ENCODE assay signal across 8 mouse cellular contexts in genomic region chr9:21989230-21990110, GRCm38 (mm10). TPM values are rescaled to one million over a fixed set of nuclear protein-coding genes. Genes with fewer than 3 reads are reported as not detected.
DNase-seq lines count a peak whose midpoint lies in the region; ATAC-seq and TF ChIP-seq lines count a peak whose summit lies in the region.

Gene Rgl3, minus strand, starts transcription at chr9:21989446.

- DNase-seq in spleen, adult 2 months (ENCODE audit: low read depth in 1 of 2, low spot score in 2 of 2), result no peak
- no peak for DNase-seq in spleen, postnatal 4 days (ENCODE audit: low spot score in 2 of 2)
- DNase-seq in embryonic facial prominence, embryonic 11.5 days (ENCODE audit: low spot score), result peak; percentile 41
- DNase-seq in kidney, postnatal 0 days (ENCODE audit: low spot score), result peak; percentile 62
- DNase-seq in thymus, postnatal 14 days, result no peak

- peak within 1 kb of the TSS; percentile 79 for H3K4me2 ChIP-seq in embryonic facial prominence, embryonic 11.5 days (ENCODE audit: low read depth, low read length)
- H3K4me2 ChIP-seq in heart, embryonic 13.5 days, result peak within 1 kb of the TSS; percentile 88
- H3K4me2 ChIP-seq in kidney, postnatal 0 days (ENCODE audit: low read length), result peak within 1 kb of the TSS; percentile 90
- H3K4me2 ChIP-seq in stomach, embryonic 16.5 days (ENCODE audit: low read depth, low read length), result peak within 1 kb of the TSS; percentile 77

- no peak within 1 kb of the TSS for H3K27ac ChIP-seq in spleen, adult 2 months (ENCODE audit: insufficient read depth, low read length)
- no peak within 1 kb of the TSS for H3K27ac ChIP-seq in embryonic facial prominence, embryonic 11.5 days (replicated peaks; ENCODE audit: low read depth, low read length)
- H3K27ac ChIP-seq in heart, embryonic 13.5 days (replicated peaks), result no peak within 1 kb of the TSS
- H3K27ac ChIP-seq in kidney, postnatal 0 days, result peak within 1 kb of the TSS; percentile 66
- no peak within 1 kb of the TSS for H3K27ac ChIP-seq in macrophage
- H3K27ac ChIP-seq in stomach, embryonic 16.5 days (ENCODE audit: low read length), result no peak within 1 kb of the TSS

- peak within 1 kb of the TSS; percentile 31; the same call in 1 of the 2 replicates for H3K4me3 ChIP-seq in spleen, adult 2 months (ENCODE audit: extremely low read depth, insufficient read depth, insufficient read length)
- peak within 1 kb of the TSS; percentile 38 for H3K4me3 ChIP-seq in embryonic facial prominence, embryonic 11.5 days (ENCODE audit: low read depth, low read length)
- H3K4me3 ChIP-seq in heart, embryonic 13.5 days, result peak within 1 kb of the TSS; percentile 58
- peak within 1 kb of the TSS; percentile 59 for H3K4me3 ChIP-seq in kidney, postnatal 0 days (replicated peaks; ENCODE audit: low read depth, low read length)
- H3K4me3 ChIP-seq in macrophage (ENCODE audit: inconsistent target), result peak within 1 kb of the TSS; percentile 38
- peak within 1 kb of the TSS; percentile 52 for H3K4me3 ChIP-seq in stomach, embryonic 16.5 days (replicated peaks; ENCODE audit: low read length)

- H3K9ac ChIP-seq in embryonic facial prominence, embryonic 11.5 days (replicated peaks; ENCODE audit: low read length), result peak within 1 kb of the TSS; percentile 39
- peak within 1 kb of the TSS; percentile 75 for H3K9ac ChIP-seq in heart, embryonic 13.5 days
- H3K9ac ChIP-seq in kidney, postnatal 0 days (ENCODE audit: low read depth, low read length), result peak within 1 kb of the TSS; percentile 59
- H3K9ac ChIP-seq in stomach, embryonic 16.5 days (ENCODE audit: low read length), result peak within 1 kb of the TSS; percentile 66

- H3K36me3 ChIP-seq in spleen, adult 2 months (ENCODE audit: control insufficient read depth, insufficient read depth, low read length), result no peaks in the 10 kb centered on the region
- H3K36me3 ChIP-seq in embryonic facial prominence, embryonic 11.5 days (replicated peaks; ENCODE audit: control insufficient read depth, insufficient read depth, low read depth, low read length), result no peaks in the 10 kb centered on the region
- no peaks in the 10 kb centered on the region for H3K36me3 ChIP-seq in heart, embryonic 13.5 days
- no peaks in the 10 kb centered on the region for H3K36me3 ChIP-seq in kidney, postnatal 0 days (ENCODE audit: insufficient read depth, low read length)
- no peaks in the 10 kb centered on the region for H3K36me3 ChIP-seq in macrophage (ENCODE audit: inconsistent target)
- no peaks in the 10 kb centered on the region for H3K36me3 ChIP-seq in stomach, embryonic 16.5 days (ENCODE audit: control insufficient read depth, insufficient read depth, low read length)

- no peaks in the 10 kb centered on the region for H3K79me2 ChIP-seq in macrophage (ENCODE audit: inconsistent target)

- H3K4me1 ChIP-seq in spleen, adult 2 months (ENCODE audit: control insufficient read depth, insufficient read depth, insufficient read length), result peaks cover 9% of the 10 kb centered on the region
- H3K4me1 ChIP-seq in embryonic facial prominence, embryonic 11.5 days (ENCODE audit: control insufficient read depth, insufficient read depth, low read length), result peaks cover 8% of the 10 kb centered on the region
- peaks cover 23% of the 10 kb centered on the region for H3K4me1 ChIP-seq in heart, embryonic 13.5 days
- H3K4me1 ChIP-seq in kidney, postnatal 0 days (replicated peaks; ENCODE audit: insufficient read depth, low read length), result peaks cover 12% of the 10 kb centered on the region
- peaks cover 15% of the 10 kb centered on the region for H3K4me1 ChIP-seq in stomach, embryonic 16.5 days (ENCODE audit: control insufficient read depth, insufficient read depth, low read length)

- TF ChIP-seq CTCF in spleen, adult 2 months (IDR thresholded peaks at IDR 0.05; ENCODE audit: extremely low read depth, insufficient read depth, insufficient read length, insufficient replicate concordance), result no peak
- TF ChIP-seq CTCF in kidney, postnatal 0 days (IDR thresholded peaks at IDR 0.05; ENCODE audit: low read depth), result no peak; the same call in 1 of the 2 replicates

- WGBS in spleen, adult 2 months, result 7% methylated on average over 42 of the region's 42 CpGs
- WGBS in embryonic facial prominence, embryonic 11.5 days, result under 1% methylated on average over 42 of the region's 42 CpGs
- WGBS in heart, embryonic 13.5 days, result under 1% methylated on average over 42 of the region's 42 CpGs
- under 1% methylated on average over 42 of the region's 42 CpGs for WGBS in kidney, postnatal 0 days
- WGBS in macrophage (ENCODE audit: missing documents), result 4% methylated on average over 42 of the region's 42 CpGs
- 2% methylated on average over 41 of the region's 42 CpGs for WGBS in stomach, embryonic 16.5 days

- no peak for ATAC-seq in embryonic facial prominence, embryonic 11.5 days (replicated peaks; ENCODE audit: insufficient number of reproducible peaks, low FRiP score, low TSS enrichment, low read depth)
- no peak for ATAC-seq in heart, embryonic 13.5 days (ENCODE audit: extremely low read depth, insufficient number of reproducible peaks, low FRiP score, low TSS enrichment)
- peak; percentile 68 for ATAC-seq in kidney, postnatal 0 days (replicated peaks; ENCODE audit: low FRiP score, low read depth)
- peak; percentile 65 for ATAC-seq in stomach, embryonic 16.5 days (ENCODE audit: insufficient read depth, low FRiP score)

- H3K27me3 ChIP-seq in spleen, adult 2 months (ENCODE audit: control insufficient read depth, insufficient read depth, low read length), result peaks cover 24% of the 10 kb centered on the region
- H3K27me3 ChIP-seq in embryonic facial prominence, embryonic 11.5 days (ENCODE audit: control insufficient read depth, insufficient read depth, low read length), result peaks cover 52% of the 10 kb centered on the region
- peaks cover 97% of the 10 kb centered on the region for H3K27me3 ChIP-seq in heart, embryonic 13.5 days (replicated peaks)
- H3K27me3 ChIP-seq in kidney, postnatal 0 days (ENCODE audit: insufficient read depth, low read length), result peaks cover 23% of the 10 kb centered on the region
- peaks cover 58% of the 10 kb centered on the region for H3K27me3 ChIP-seq in stomach, embryonic 16.5 days (ENCODE audit: control insufficient read depth, insufficient read depth, low read length)

- no peak for TF ChIP-seq POLR2A in spleen, adult 2 months (IDR thresholded peaks at IDR 0.05; ENCODE audit: low read depth, low read length)

- H3K9me3 ChIP-seq in embryonic facial prominence, embryonic 11.5 days (replicated peaks; ENCODE audit: control insufficient read depth, low read length), result no peaks in the 10 kb centered on the region
- H3K9me3 ChIP-seq in heart, embryonic 13.5 days, result no peaks in the 10 kb centered on the region
- H3K9me3 ChIP-seq in kidney, postnatal 0 days (replicated peaks; ENCODE audit: low read length), result no peaks in the 10 kb centered on the region
- H3K9me3 ChIP-seq in stomach, embryonic 16.5 days (replicated peaks; ENCODE audit: control insufficient read depth, low read length), result no peaks in the 10 kb centered on the region

RNA-seq across cellular contexts. Expression of gene Rgl3, which starts in this region (rescaled TPM):
- 7.4 and 8.0 TPM in 2 replicates for polyA plus RNA-seq in spleen, adult 2 months (2012; rRNA removed)
- 1.0 and 1.3 TPM in 2 replicates for polyA plus RNA-seq in embryonic facial prominence, embryonic 11.5 days (2014; fragmentation: Nextera tagmentation; extraction: Ambion mirVana)
- polyA plus RNA-seq in heart, embryonic 13.5 days (2015; fragmentation: Nextera tagmentation; extraction: Ambion mirVana), result 0.68 and 0.71 TPM in 2 replicates
- polyA plus RNA-seq in kidney, postnatal 0 days (2015; fragmentation: Nextera tagmentation; extraction: Ambion mirVana), result 26.8 and 29.2 TPM in 2 replicates
- 10 to 100 TPM in 7 of 26 experiments, 1 to 10 TPM in 17, under 1 TPM in 2; 0.55 to 17.6 (median 4.7) TPM for total RNA-seq in macrophage (2018; cell fraction: chromatin; rRNA removed)
- 1 to 10 TPM in 13 of 26 experiments, under 1 TPM in 13; 0.36 to 2.5 (median 0.98) TPM for total RNA-seq in macrophage (2018; cell fraction: cytosol; rRNA removed)
- 1 to 10 TPM in 20 of 26 experiments, under 1 TPM in 6; 0.46 to 9.0 (median 1.6) TPM for total RNA-seq in macrophage (2018; cell fraction: nucleus; rRNA removed)
- polyA plus RNA-seq in macrophage (2018), result 1.8 to 2.4 TPM (median 2.3 TPM) in 3 replicates
- 6.1 and 6.2 TPM in 2 replicates for polyA plus RNA-seq in stomach, embryonic 16.5 days (2015; fragmentation: Nextera tagmentation; extraction: Ambion mirVana)

Comparison
In these comparisons a context has a peak if more than half of its experiments do, and no peak if none do; other contexts are left out.
1. DNase-seq: peak in embryonic facial prominence, embryonic 11.5 days (single experiment) and kidney, postnatal 0 days (single experiment); none in spleen, adult 2 months (0 of 2), spleen, postnatal 4 days (0 of 2) and thymus, postnatal 14 days (single experiment).
2. ATAC-seq: peak in kidney, postnatal 0 days (single experiment) and stomach, embryonic 16.5 days (single experiment); none in embryonic facial prominence, embryonic 11.5 days (single experiment) and heart, embryonic 13.5 days (single experiment).
3. Peak in every context shown above with its lines, with median percentiles within 50 percentile points of each other: H3K4me3 ChIP-seq, H3K4me2 ChIP-seq and H3K9ac ChIP-seq.